Mouse (Mus musculus): Measurements from ENCODE around the gene Lgals2.
A peak's percentile ranks its signal among the peaks of the same experiment; 100 is the strongest.
"Not testable (repeated sequence)": the region's sequence is repeated elsewhere in the genome, so short reads cannot be mapped to it uniquely, and the experiment has no call there.

Lgals2 gene

DNA sequence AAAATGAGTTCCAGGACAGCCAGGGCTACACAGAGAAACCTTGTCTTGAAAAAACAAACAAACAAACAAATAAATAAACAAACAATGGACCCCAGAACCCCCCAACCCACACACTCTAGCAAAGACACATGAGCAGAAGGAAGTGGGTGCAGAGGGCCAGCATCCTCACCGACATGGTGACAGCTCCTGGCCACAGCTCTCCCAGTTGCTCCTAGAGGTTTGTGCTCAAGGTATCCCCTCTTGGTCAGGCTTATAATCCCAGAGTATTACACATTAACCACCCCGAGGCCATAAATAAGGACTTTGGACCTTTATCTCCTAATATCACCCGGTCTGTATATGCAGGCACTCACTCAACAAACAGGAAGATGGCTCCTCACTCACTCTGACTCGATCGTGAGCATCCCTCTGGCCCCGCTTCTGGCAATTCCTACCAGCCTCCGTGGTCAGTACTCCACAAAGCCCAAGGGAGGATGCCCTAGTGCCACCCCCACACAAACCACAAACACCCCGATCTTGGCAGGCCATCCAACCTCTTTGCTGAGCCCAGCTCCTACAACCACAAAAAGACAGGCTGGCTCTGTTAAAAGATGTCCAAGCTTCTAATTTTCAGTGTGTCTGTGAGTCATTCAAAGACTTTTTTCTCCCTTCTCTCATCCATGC lies at the start of gene Lgals2:
TSS of gene Lgals2 (minus strand) at position 227 of the 663 bp plus-strand sequence.
- no peak for DNase-seq (ENCODE audit: low read depth, low spot score)

DNA sequence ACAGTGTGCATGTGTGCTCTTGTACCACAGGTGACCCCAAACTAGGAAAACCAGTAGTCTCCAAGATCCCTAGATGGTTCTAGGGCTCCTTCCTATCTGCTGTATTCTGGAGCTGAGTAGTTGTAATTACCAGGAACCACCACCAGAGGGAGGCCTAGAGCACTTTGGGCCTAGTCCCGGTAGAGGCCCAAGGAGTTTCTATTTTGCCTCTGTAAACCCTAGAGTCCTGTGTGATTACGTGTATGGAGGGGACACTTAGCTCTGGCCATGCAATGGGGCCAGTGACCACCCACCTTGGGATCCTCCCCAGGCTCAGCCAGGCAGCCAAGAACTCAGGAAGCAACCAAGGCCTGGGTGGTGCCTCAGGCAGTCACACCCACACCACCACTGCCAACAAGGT lies 47.9 kb upstream of the Lgals2 start:
- peak; percentile 72 for DNase-seq (ENCODE audit: low read depth, low spot score)

- DNase-seq (ENCODE audit: low read depth, low spot score), result no peak
Measured at GRCm38 (mm10) chr15:78901422-78901789, 46.1 kb upstream of the Lgals2 start.

DNA sequence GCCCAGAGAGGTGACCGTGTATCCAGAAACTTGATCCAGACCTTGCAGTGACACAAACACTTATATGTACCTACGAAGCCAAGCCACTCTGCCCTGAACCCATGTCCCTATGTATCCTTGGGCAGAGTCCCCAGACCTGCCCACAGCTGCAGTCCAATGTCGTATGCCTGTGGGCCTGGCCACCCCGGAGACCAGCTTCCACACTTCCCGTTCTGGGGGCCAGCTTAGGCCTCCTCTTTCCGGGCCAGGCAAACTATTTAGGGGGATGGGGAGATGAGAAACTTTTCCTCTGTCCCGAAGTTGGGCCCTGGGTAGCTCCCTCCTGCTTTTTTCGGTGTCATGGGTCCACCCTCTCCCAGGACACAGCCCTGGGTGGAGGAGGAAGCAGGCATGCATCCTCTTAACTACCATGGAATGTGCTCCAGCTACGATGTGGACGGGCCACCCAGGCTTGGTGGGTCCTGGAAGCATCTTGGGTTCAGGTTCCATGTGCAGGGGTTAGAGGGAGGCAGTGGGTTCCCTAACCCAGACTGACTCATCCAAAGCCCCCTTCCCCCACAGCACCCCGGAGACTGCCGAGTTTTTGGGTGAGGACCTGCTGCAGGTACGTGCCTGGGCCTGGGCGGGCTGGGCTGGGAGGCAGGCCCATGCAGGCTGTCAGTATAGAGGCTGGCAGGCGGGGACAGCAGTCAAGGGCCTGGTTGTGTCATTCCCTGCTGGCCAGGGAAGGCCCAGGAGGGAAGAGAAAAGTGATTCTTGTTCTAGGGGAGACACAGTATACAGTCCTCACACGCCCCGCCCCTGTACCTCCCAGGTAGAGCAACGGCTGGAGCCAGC lies 45.5 kb upstream of the Lgals2 start:
- no peak for DNase-seq (ENCODE audit: low read depth, low spot score)

- no peak for DNase-seq (ENCODE audit: low read depth, low spot score)
Measured at GRCm38 (mm10) chr15:78899740-78900584, 44.6 kb upstream of the Lgals2 start, which contains the start of gene Sh3bp1. Gene Sh3bp1, plus strand, starts transcription at chr15:78899768.

DNA sequence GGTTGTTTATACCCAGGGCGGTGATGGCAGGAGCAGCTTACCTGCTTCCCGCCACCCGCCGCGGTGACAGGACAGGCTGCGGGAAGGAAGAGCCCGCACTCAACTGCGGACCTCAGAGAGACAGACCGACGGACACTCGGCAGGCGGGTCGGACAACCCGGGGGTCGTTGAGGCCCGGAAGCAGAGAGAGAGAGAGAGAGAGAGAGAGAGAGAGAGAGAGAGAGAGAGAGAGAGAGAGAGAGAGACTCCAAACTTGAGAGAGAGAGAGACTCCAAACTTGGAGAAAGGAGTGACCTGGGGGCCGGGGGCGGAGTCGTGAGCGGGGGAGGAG lies 44.0 kb upstream of the Lgals2 start, which contains the start of gene Gm49510:
TSS of gene Gm49510 (plus strand) at position 259 of the 331 bp plus-strand sequence.
- no peak for DNase-seq (ENCODE audit: low read depth, low spot score)

DNA sequence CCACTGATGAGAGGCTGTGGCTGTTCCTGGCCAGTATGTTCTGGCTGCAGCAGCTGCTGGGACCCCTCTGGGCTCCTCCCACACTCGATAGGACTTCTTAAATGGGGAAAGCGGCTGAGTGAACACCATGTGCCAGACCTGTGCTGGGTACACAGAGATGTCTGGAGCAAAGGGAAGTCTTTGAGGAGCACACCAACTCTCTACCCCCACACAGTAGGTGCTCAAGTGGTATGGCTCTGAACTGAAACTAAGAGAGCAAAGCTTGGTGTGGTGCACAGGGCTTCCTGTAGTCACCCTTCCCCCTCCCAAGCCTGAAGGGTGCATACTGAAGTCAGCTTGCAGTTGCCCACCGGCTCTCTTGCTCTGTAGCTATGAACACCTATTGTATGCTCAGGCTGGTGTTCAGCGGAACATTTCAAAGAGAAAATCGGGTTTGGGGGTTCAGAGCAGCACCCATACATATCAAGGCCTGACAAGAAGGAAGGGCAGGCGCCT lies 43.2 kb upstream of the Lgals2 start:
- DNase-seq (ENCODE audit: low read depth, low spot score), result no peak

GRCm38 (mm10) chr15:78897488-78897887 lies 42.2 kb upstream of the Lgals2 start:
- DNase-seq (ENCODE audit: low read depth, low spot score), result no peak

DNA sequence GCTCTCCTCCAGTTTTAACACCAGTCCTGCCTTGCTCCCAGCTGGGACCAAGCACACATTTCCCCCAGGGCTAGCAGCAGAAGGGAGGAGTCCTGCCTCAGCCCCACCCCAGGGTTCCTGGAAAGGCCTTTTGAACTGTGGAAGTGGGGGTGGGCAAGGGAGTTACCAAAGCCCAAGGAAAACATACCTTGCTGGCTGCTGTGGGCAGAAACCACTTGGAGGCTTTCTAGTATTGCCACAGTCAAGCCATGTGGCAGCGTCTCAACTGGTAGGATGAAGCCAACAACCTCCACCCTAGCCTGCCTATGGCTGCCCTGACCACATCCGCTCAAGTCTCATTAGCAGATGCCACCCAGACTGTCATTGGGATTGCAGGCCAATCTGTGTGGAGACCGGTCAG lies 40.8 kb upstream of the Lgals2 start:
- DNase-seq (ENCODE audit: low read depth, low spot score), result no peak

DNA sequence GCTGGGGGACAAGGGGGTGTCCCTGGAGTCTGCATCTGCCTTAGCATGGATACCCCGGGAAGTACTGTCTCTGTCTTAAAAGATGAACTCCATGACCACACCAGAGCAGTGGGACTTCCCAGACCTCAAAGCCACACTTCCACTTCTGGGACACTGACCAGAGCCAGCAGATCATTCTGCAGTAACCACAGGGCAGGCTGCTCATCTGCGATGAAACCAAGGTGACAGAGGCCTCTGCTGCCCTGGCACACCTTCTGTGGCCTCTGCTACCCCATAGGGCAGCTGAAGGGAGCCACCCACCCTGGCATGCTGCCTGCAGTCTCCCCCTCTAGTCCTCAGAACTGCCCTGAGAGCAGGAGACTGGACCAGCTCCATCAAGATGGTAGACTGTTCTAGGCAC lies 40.4 kb upstream of the Lgals2 start:
- DNase-seq (ENCODE audit: low read depth, low spot score), result no peak

- DNase-seq (ENCODE audit: low read depth, low spot score), result no peak
Measured at GRCm38 (mm10) chr15:78894726-78895125, 39.4 kb upstream of the Lgals2 start.

- no peak for DNase-seq (ENCODE audit: low read depth, low spot score)
Measured at GRCm38 (mm10) chr15:78892440-78892839, 37.1 kb upstream of the Lgals2 start.

DNA sequence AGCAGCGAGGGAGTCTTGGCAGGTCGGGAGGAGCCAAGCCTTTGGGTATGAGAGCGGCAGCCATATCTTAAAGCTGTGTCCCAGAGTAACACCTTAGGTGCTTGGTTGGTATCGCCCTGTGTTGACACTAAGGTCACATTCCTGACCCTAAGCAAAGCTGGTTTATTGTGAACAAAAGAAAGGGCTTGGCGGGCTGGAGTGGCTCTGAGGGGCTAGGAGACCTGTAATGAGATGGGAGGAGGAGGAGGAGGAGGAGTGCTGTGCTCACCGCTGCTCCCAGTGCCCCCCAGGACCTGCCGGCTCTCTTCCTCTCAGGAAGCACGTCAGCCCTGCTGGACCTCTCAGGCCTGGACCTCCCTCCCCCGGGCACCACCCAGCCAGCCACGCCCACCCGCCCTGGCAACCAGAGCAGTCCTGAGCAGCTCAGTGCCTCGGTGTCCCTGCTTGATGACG lies 34.1 kb upstream of the Lgals2 start:
- no peak for DNase-seq (ENCODE audit: low read depth, low spot score)

DNA sequence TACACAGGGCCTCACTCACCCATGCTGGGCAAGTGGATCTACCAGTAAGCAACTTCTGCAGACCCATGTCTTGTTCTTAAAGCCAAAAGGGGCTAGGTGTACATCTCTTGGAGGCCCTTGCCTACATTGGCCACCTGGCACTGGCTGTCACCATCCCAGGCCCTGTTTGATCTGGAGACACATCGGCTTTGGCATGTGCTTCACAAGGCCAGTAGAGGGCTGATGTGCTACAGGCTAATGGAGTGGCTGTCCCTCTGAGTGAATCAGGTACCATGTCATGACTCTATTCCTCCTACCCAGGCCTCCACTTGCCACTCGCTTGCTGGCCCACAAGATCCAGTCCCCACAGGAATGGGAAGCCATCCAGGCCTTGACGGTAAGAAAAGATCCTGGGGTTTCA lies 26.5 kb upstream of the Lgals2 start:
- no peak for DNase-seq (ENCODE audit: low read depth, low spot score)

GRCm38 (mm10) chr15:78880432-78880831 lies 25.1 kb upstream of the Lgals2 start:
- no peak for DNase-seq (ENCODE audit: low read depth, low spot score)

GRCm38 (mm10) chr15:78878792-78879516 lies 23.6 kb upstream of the Lgals2 start:
- not testable (repeated sequence) for DNase-seq (ENCODE audit: low read depth, low spot score)

- no peak for DNase-seq (ENCODE audit: low read depth, low spot score)
Measured at GRCm38 (mm10) chr15:78877810-78878390, 22.6 kb upstream of the Lgals2 start.

GRCm38 (mm10) chr15:78876991-78877809 lies 21.9 kb upstream of the Lgals2 start, which contains the start of gene Gga1:
Gene Gga1, plus strand, starts transcription at chr15:78877190.
- DNase-seq (ENCODE audit: low read depth, low spot score), result peak; percentile 95

DNA sequence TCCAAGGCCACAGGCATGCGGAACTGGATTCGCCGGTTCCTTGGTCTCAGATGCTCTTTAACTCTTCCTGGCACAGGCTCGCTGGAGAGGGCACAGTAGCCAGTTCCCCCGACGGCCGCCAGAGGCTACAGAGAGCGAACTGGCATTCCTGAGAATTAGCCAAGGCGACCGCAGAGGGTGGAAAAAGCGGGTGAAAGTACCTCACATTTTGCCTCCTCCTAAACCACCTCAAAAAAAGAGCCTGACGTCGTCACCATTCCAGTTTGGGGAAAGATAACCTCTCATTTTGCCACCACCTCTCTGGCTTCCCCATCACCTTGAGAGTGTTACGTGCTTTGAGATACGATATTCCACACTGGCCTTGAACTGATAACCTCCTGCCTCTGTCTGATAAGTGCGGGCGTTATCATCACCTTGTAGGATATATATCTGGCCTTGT lies 20.9 kb upstream of the Lgals2 start:
- DNase-seq (ENCODE audit: low read depth, low spot score), result no peak

DNA sequence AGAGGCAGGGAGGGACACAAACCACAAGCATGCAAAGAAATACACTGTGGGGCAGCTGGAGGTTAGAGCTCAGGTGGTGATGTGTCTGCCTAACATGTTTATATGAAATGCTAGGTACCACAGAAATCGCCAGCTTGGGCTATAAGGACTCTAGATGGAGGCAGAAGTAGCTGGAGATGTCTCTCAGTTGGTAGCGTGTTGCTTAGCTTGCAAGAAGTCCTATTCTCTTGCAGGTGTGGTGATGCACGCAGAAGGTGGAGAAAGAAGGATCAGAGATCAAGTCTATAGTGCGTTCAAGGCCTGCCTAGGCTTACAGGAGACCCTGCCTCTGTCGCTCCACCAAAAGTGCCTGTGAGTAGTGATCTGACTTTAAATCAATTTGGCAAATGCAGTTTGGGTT lies 20.2 kb upstream of the Lgals2 start:
- DNase-seq (ENCODE audit: low read depth, low spot score), result no peak
